Mouse (Mus musculus) right cerebral cortex, postnatal 14 days (tissue): ENCODE measurements at regions not wholly inside any gene's neighbourhood (a gene's known extent, or its start where the extent isn't known, plus 50 kb on each side); places are given as distances from the start of the nearest gene placed in this dataset.
A peak's percentile ranks its signal among the peaks of the same experiment; 100 is the strongest.

ENCODE experiments used
- DNase-seq: peaks from one replicate; pipeline ENCODE4 v3.0.0; 2022

DNA sequence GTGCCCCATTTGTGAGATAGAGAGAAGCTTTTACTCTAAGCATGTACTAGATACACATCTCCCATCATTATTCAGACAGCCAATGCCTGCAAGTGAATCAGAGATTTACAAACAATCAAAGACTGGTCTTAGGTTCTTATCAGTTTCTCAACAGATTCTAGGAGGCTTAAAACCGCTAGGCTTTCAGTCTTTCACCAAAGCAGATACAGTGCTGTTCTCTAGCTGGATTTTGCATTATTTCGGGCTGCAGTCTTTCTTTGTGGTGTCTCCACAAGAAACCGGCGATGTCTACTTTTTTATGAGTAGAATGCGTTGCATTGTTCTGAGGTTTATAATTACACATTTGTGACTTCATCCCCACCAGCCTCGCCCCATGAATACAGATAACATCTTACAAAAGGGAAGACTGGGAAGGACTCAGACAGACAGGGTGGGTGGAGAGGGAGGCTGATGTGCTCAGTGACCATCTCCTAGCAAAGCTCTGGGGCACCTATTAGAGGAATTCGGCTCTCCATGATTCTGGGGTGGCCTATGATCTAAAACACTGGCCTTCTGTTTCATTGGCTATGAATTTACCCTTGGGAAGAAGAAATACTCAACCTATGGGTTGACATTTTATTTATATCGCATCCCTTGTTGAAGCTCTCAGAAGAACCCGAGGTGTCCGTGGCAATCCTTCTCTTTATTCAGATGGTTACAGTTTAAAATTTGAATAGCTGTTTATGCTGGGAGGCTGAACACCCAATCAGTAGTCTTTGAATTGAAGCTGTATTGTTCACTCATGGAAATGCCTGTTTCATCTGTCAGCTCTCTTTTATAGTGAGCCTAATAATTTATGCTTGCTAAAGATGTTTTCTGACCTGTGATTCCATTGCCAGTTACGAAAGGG, 343.8 kb downstream of the Tmem161b start:
- no peak for DNase-seq

DNA sequence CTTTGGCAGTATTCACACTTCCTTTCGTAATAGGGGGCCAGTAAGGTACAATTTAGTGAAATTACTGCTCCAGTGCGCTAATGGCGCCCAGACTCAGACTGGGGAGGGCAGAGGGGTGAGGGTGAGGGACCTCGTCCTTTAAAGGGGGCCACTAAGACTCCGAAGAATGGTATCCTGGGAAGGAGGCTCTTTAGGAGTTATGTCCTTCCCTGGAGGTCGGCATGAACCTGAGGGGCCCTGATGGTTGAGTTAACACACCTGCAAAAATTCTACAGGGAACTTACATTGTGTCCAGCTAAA, 344.4 kb downstream of the Tmem161b start:
- DNase-seq, result no peak

- no peak for DNase-seq
Observed at GRCm38 (mm10) chr13:84569371-84569770, 347.3 kb downstream of the Tmem161b start.

DNA sequence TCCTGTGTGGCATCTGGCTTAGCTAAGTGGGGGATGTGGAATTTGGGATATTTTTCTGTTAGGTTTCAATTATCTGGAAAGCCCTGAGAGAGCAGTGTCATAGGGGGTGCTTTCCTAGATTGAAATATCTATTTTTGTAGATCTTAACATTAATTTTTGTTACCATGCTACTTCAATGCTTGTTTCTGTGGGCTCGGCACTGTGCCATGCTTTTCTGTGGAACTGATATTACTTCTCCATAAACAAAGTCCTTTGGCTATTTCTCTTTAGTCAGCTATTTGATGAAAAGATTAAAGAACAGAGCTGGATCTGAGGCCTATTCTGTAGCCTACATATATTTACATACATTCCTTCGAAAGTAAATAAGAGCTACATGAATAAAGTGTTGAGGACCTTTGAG, 348.1 kb downstream of the Tmem161b start:
- no peak for DNase-seq

GRCm38 (mm10) chr13:84570984-84571844, 349.1 kb downstream of the Tmem161b start:
- DNase-seq, result peak; percentile 25

- DNase-seq, result no peak
Observed at GRCm38 (mm10) chr13:84571845-84572193, 349.7 kb downstream of the Tmem161b start.

- DNase-seq, result no peak
Observed at GRCm38 (mm10) chr13:84572231-84572630, 350.1 kb downstream of the Tmem161b start.

DNA sequence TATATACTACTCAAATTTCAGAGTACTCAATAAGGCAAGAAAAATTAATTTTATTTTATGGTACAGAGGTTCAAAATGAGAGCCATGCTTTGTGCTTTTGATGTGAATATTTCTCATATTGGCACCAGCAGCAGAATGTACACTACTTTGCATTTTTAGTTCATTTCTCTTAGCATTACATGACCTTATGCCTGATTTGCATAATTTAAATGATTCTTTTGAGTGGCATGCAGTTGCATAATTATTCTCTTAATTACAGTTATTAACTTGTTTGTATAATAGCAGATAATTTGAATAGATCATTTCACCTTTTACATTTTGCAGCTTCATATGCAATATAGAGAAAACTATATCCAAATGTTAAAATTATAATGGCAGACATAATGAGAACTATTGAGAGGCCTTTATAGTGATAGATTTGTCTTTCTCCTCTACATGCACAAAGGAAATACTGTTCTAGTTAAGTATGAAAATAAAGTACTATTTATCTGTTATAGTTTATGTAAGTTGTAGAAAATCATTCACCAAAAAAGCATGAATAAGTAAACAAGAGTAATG, 374.6 kb downstream of the Tmem161b start:
- DNase-seq, result no peak

DNA sequence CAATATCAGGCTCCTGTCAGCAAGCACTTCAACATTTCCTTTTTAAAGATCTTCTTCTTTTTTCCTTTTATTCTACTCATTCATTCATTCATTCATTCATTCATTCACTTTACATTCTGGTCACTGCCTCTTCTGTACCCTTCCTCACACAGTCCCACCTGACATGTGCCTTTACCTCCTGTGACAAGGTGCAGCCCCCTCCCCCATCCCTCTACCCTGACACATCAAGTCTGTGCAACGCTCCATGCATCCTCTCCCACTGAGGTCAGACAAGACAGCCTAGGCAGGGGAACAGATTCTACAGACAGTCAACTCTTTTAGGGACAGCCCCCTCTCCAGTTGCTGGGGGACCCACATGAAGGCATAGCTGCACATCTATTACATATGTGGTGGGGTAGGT, 380.5 kb downstream of the Tmem161b start:
- no peak for DNase-seq

DNA sequence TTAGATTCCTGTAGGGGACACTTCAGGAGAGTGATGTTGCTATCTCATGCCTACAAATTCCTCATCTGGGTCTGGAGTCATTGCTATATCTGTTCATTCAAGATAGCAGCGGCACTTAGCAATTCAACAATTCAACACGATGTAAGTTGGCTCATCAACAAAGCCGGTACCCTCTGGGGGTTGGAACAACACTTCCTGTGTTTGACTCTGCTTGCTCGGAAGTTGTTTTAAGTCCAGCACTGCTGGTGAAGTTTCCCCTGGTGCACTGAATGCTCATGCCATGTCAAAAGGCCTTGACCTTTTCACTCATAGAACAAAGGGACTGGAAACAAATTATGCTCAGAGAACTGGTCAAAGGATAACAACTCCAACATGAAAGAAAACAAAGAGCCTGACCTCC, 390.4 kb downstream of the Tmem161b start:
- no peak for DNase-seq

DNA sequence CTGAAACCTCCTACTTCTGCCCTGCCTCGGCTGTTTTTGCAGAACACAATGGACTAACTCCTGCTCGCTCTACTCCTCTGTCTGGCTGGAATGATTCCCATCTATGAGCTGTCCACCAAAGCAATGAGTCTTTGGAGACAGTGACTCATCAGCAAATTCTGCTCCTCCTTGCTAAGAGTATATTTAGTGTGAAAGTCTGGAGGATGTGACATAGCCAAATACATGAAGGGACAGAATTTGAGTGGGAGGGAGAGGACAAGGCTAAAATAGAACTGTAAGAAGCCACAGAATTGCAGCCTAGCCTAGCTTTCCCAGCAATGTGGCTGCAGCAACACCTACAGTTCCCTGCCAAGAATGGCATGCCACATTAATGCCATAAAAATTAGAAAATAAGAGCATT, 390.9 kb downstream of the Tmem161b start:
- DNase-seq, result peak; percentile 26

DNA sequence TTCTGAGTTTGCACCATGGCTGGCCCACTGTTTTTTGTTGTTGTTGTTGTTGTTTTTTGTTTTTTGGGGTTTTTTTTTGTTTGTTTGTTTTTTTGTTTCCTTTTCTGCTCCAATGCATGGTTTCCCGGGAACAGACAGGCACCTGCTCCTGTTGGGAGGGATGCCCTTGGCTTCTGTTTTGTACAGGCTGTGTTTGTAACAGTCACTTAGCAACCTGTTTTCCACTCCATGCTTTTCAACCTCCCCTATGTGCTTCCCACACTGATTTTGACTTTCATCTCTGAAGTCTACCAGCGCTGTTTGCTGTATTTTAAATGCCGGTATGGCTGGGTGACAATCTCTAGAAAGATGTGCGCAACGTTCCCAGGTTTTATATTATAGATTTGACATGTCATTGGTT, 402.6 kb downstream of the Tmem161b start:
- DNase-seq, result no peak

DNA sequence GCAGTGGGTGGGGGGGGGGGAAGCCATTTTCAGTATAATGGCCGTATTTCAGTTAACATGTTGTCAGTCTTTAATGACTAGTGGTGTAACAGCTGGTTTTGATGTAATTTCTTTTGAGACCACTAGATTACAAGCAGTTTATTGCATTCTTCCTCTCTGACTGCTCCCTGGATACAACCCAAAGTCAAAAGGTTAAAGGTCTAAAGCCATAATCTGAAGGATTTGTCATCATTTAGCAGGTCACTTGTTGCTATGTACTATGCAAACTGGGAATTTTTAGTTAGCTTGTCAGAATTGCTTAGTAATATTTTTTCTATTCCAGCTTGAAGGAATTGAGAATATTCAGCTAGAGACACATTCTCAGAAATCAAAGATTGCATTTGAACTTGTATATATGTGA, 403.4 kb downstream of the Tmem161b start:
- no peak for DNase-seq

- no peak for DNase-seq
Observed at GRCm38 (mm10) chr13:84625927-84626326, 403.8 kb downstream of the Tmem161b start.

GRCm38 (mm10) chr13:84626397-84626796, 404.3 kb downstream of the Tmem161b start:
- no peak for DNase-seq

DNA sequence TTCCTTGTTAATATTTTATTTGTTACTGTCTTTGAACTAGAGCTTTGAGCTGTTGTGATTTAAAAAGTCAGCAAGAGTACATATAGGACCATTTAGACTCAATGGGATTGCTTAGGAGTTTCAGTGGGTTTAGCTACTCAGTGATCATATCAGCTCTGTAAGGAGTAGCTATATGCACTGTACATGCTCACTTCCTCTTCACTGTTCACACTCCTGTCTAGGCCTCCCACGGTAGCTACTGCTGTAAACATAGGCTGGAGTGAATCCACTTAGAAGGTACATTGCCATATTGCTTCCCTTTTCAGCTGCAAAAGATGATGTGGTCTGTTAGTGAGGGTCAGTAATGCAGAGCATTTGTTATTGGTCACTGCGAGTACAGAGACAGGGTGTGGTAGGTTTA, 408.6 kb downstream of the Tmem161b start:
- DNase-seq, result no peak

DNA sequence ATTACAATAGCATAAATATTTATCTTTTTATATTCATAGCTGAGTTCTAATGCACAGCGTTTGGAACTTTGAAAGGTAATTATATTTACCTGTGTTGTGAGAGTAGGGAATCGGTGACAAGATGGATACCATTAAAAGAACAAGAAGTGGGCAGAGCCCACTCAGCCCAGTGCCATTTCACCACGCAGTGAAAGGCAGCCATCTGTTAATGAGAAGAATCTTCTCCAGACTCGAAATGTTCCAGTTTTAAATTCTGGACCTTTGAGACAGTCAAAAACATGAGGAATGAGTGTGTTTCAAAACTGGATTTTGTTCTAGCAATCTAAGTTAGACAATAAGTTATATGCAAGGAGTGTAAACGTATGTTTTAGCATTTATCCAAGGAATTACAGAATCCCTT, 410.4 kb downstream of the Tmem161b start:
- DNase-seq, result no peak

DNA sequence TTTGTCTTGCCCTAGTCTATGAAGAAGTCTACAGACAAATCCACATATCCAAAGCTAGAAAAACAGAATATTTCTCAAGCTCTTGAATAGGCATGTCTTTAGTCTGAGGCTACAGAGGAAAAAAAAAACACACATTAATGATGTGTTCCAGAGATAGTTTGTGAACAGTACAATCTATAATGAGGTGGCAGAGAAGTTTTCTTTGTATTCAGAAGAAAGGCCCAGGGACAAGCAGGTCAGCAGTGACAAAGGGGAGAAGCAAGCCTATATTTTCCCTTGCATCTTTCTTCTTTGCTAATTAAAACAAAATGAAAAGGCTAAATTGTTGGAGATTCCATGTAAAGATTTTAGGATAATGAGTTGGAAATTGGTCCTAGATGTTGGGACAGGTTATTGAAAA, 414.7 kb downstream of the Tmem161b start:
- DNase-seq, result no peak

- peak; percentile 11 for DNase-seq
Observed at GRCm38 (mm10) chr13:84637606-84638005, 415.5 kb downstream of the Tmem161b start.

DNA sequence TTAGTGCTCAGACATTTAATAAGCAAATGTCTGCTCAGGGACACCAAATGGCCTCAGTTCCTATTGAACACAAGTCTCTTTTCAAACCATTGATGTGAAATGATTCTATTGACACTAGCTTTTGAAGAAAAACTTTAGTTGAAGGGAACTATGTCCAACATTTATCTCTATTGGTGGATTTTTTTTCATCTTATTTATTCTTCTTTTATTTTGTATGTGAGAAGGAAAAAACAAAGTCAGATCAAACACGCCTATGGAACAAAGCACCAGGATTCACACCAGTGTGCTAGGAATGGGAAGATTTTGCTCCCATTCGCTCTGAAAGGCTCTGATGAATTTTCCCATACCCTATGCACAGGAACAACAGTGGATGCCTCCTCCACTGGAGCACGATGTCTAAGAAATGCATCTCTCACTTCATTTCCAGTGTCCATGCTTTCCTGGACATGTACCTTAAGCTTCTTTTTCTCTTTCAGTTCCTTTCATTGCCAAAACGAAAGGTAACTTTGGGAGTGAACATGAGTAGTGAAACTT, 416.4 kb downstream of the Tmem161b start:
- no peak for DNase-seq

- no peak for DNase-seq
Observed at GRCm38 (mm10) chr13:84639087-84640022, 417.3 kb downstream of the Tmem161b start.

DNA sequence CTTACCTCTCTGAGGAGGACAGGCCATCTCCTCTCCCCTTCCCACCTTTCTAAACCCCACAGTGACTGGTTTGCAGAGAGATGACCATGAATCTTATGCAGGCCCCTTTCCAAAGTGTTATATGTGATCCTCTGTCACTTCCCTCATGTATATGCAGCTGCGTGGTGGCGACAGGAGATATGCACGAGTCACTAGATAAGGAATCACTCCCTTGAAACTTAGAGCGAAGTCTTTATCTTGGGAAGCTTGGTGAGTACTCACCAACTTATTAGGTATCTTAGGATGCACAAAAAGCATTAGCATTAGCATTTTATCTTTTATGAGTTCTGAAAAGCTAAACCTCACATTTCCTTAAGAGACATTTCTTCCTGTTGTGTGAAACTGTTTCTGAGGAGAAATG, 421.9 kb downstream of the Tmem161b start:
- DNase-seq, result no peak

- no peak for DNase-seq
Observed at GRCm38 (mm10) chr13:84646899-84647298, 424.8 kb downstream of the Tmem161b start.
